In the genomic region with DNA sequence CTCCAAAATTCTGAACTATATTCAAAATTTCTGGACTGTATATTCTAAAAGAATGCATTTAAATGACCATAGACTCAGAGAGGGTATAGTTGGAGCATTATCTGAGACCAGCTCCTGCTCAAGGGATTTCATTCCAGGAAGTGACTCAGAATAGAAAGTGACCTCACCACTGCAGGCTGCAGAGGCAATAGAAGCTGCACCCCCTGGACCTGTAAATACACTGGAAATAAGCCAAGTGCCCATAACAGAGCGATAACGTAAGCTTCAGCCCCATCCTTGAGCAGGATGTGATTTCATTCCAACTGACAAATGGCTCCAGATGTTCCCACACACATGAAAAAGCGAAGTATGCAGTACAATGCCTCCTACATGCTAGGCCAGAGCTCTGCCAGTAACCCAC, we compare ENCODE assay signal across 8 mouse cellular contexts. TPM values are rescaled to one million over a fixed set of nuclear protein-coding genes. Genes with fewer than 3 reads are reported as not detected.
A peak's percentile ranks its signal among the peaks of the same experiment; 100 is the strongest.
DNase-seq lines count a peak whose midpoint lies in the region; ATAC-seq lines count a peak whose summit lies in the region.

No protein-coding gene starts in this region.

- peak; percentile 69 for DNase-seq in adrenal gland, adult 2 months
- no peak for DNase-seq in adrenal gland, postnatal 25 days
- peak; percentile 81 for DNase-seq in Muller cell, postnatal 12 days (ENCODE audit: inconsistent ontology term)
- no peak for DNase-seq in urinary bladder, postnatal 14 days (ENCODE audit: low spot score)
- DNase-seq in thymus, postnatal 36 days: no peak

- no peak overlapping the region for H3K4me2 ChIP-seq in heart, embryonic 14.5 days (ENCODE audit: low read length)
- no peak overlapping the region for H3K4me2 ChIP-seq in liver, embryonic 12.5 days
- no peak overlapping the region for H3K4me2 ChIP-seq in forebrain, embryonic 15.5 days (replicated peaks)

- no peaks in the 10 kb centered on the region for H3K27me3 ChIP-seq in heart, embryonic 14.5 days (ENCODE audit: control insufficient read depth, insufficient read depth, low read length)
- H3K27me3 ChIP-seq in liver, embryonic 12.5 days (replicated peaks): no peaks in the 10 kb centered on the region
- no peaks in the 10 kb centered on the region for H3K27me3 ChIP-seq in forebrain, embryonic 15.5 days

- H3K4me3 ChIP-seq in heart, embryonic 14.5 days (ENCODE audit: control insufficient read depth in 1 of 2, insufficient read depth in 1 of 2, low read depth in 1 of 2, low read length in 2 of 2): no peak overlapping the region
- H3K4me3 ChIP-seq in liver, embryonic 12.5 days: no peak overlapping the region
- H3K4me3 ChIP-seq in forebrain, embryonic 15.5 days: no peak overlapping the region

- peak overlapping the region; percentile 85 to 92 for H3K27ac ChIP-seq in heart, embryonic 14.5 days (replicated peaks in 1 of 2; ENCODE audit: control insufficient read depth in 1 of 2, insufficient read depth in 1 of 2, low read depth in 2 of 2, low read length in 2 of 2)
- no peak overlapping the region for H3K27ac ChIP-seq in liver, embryonic 12.5 days
- no peak overlapping the region for H3K27ac ChIP-seq in forebrain, embryonic 15.5 days (replicated peaks)

- 3% methylated on average over 3 of the region's 3 CpGs for WGBS in heart, embryonic 14.5 days
- 42% methylated on average over 3 of the region's 3 CpGs for WGBS in liver, embryonic 12.5 days (ENCODE audit: insufficient replicate concordance)
- 77% methylated on average over 3 of the region's 3 CpGs for WGBS in forebrain, embryonic 15.5 days

- no peak overlapping the region for H3K9ac ChIP-seq in heart, embryonic 14.5 days (ENCODE audit: low read length)
- H3K9ac ChIP-seq in liver, embryonic 12.5 days: no peak overlapping the region
- no peak overlapping the region for H3K9ac ChIP-seq in forebrain, embryonic 15.5 days (replicated peaks)

- H3K4me1 ChIP-seq in heart, embryonic 14.5 days (ENCODE audit: control insufficient read depth in 2 of 2, insufficient read depth in 2 of 2, low read length in 2 of 2): peaks cover 2 to 11% of the 10 kb centered on the region in 2 experiments; a peak in 2 of 4 replicates
- no peaks in the 10 kb centered on the region for H3K4me1 ChIP-seq in liver, embryonic 12.5 days
- H3K4me1 ChIP-seq in forebrain, embryonic 15.5 days: no peaks in the 10 kb centered on the region

- no peaks in the 10 kb centered on the region for H3K9me3 ChIP-seq in heart, embryonic 14.5 days (ENCODE audit: control insufficient read depth, low read length)
- no peaks in the 10 kb centered on the region for H3K9me3 ChIP-seq in liver, embryonic 12.5 days (replicated peaks)
- H3K9me3 ChIP-seq in forebrain, embryonic 15.5 days: no peaks in the 10 kb centered on the region

- no peaks in the 10 kb centered on the region for H3K36me3 ChIP-seq in heart, embryonic 14.5 days (ENCODE audit: control insufficient read depth, insufficient read depth, low read length)
- H3K36me3 ChIP-seq in liver, embryonic 12.5 days: no peaks in the 10 kb centered on the region
- no peaks in the 10 kb centered on the region for H3K36me3 ChIP-seq in forebrain, embryonic 15.5 days

- ATAC-seq in heart, embryonic 14.5 days (ENCODE audit: insufficient number of reproducible peaks, insufficient read depth, low FRiP score, low read depth): peak; percentile 97
- peak; percentile 40; the same call in 1 of the 2 replicates for ATAC-seq in liver, embryonic 12.5 days
- ATAC-seq in forebrain, embryonic 15.5 days (replicated peaks): no peak

RNA-seq across cellular contexts. Expression of a gene that starts 14.3 kb away (rescaled TPM):
- total RNA-seq in adrenal gland, adult 2 months (2021): under 1 TPM; 0.40 to 0.52 TPM
- polyA plus RNA-seq in adrenal gland, adult 2 months (2012; rRNA removed): 0.10 TPM in 2 replicates
- total RNA-seq in adrenal gland, postnatal 25 days (2021): 0.62 and 0.67 TPM in 2 replicates
- polyA plus RNA-seq in heart, embryonic 14.5 days (2014; fragmentation: Nextera tagmentation; extraction: Ambion mirVana): 0.13 and 0.20 TPM in 2 replicates
- polyA plus RNA-seq in liver, embryonic 12.5 days (2016; fragmentation: Nextera tagmentation; extraction: Ambion mirVana): 0.41 and 0.54 TPM in 2 replicates
- polyA plus RNA-seq in forebrain, embryonic 15.5 days (2015; fragmentation: Nextera tagmentation; extraction: Ambion mirVana): 0.37 and 0.47 TPM in 2 replicates

Comparison
In these comparisons a context has a peak if more than half of its experiments do, and no peak if none do; other contexts are left out.
1. DNase-seq: peak in adrenal gland, adult 2 months (single experiment) and Muller cell, postnatal 12 days (single experiment); none in adrenal gland, postnatal 25 days (single experiment), urinary bladder, postnatal 14 days (single experiment) and thymus, postnatal 36 days (0 of 2).
2. H3K27ac ChIP-seq: peak in heart, embryonic 14.5 days (2 of 2); none in liver, embryonic 12.5 days (single experiment) and forebrain, embryonic 15.5 days (single experiment).